Mouse (Mus musculus) embryonic fibroblast, embryonic 13.5 days (primary cell): Measurements from ENCODE around the gene Klhdc7b.

Experiments used
- CTCF ChIP-seq: IDR thresholded peaks from 2 replicates; pipeline ENCODE4 v1.5.1; 2011; ENCODE audit warnings: mild to moderate bottlenecking, control low read depth, low read length, moderate library complexity, borderline replicate concordance; ENCODE audit not compliant: insufficient read depth
- POLR2A ChIP-seq: IDR thresholded peaks from 2 replicates; pipeline ENCODE4 v1.6.1; 2011; ENCODE audit warnings: low read depth, mild to moderate bottlenecking, control low read depth, low read length, moderate library complexity

GRCm38 (mm10) chr15:89406691-89407090 is 22.0 kb downstream of the Klhdc7b start:
- TF ChIP-seq CTCF: no peak
- no peak for TF ChIP-seq POLR2A
